Mouse (Mus musculus) cerebellum, adult 18-20 months (tissue): ENCODE measurements around the gene Ssbp4.

Source experiments
- DNase-seq, 2 experiments: peaks; one replicate each; pipeline ENCODE4 v3.0.0; 2021

Ssbp4 gene

DNA sequence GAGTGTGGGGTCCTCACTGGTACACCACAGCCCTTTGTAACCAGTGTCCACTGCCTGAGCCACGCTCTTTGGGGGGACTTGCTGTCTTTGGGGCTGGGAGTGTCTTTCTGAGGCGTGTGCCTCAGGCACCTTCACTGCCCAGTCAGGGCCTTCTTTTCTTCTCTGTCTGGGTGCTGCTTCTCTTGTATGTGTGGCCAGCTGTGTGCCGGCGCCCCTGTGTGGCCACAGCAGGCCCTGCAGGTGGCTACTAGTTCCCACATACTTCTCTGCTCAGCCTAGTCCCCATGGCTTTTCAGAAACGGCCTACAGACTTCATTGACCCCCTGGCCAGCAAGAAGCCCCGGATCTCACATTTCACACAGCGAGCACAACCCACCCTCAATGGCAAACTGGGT is 23.4 kb downstream of the Ssbp4 start:
- peak; percentile 58 to 70 for DNase-seq

DNA sequence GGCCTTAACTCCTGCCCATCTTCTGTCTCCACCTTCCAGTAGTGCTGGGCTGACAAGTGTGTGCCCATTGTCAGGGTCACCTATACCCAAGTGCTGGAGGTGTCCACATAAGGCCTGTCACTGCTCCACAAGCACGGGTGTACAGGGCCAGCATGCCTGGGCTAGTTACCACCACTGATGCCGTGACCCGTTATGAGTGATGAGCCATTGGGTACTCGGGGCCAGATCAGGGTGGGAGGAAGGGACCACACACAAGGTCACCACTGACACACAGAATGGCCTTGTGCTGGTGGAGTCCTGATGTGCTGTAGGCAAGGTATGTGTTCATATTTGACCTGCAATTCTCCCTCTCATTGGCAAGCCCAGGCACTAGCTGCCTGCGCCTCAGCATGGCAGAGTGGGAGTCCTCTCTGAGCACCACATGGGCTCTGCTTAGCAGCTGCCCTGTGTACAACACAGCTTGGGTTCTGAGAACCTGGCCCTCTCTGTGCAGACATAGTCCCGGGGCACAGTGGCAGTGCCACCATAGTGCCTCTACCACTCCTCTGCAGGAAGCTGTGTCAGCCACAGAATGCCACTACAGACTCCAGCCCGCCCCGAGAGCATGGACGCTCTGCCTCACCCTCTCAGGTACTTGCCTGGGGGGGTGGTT is 23.9 kb downstream of the Ssbp4 start:
- DNase-seq = no peak

DNA sequence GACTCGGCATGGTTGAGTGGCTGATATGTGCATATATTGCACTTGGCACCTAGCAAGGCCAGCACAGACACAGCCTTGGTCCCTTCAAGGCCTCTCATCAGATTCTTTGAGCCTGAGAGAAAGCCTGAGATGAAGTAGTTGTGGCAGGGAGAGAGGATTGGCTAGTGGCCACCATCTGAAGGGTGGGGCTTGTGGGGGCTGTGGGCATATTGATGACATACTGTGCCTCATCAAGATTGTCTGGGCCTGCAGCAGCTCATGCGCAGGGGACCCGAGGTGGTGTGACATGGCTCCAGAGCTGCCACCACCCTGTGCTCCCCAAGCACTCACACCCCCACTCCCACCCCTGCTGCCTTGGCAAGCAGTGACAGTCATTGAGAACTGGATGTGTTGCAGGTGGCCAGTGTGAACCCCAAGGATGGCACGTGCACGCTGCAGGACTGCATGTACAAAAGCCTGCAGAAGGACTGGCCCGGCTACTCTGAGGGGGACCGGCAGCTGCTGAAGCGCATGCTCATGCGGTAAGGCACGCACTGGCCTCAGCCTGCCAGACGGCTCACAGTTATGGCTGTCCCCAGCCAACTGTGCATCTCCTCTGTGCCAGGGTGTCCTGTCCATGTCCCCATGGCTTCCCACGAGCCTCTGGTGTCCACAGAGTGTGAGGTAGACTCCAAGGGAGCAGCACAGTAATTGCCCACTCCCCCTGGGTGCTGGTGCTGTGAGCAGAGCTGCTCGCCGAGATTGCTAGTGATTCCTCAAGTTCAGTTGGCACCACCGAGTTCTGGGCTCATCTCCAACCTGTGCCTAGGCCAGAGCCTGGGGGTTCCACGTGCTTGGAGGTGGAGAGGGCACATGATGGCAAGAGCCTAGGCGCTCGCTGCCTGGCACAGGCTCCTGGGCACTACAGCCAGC is 24.9 kb downstream of the Ssbp4 start:
- peak; percentile 78 to 80 for DNase-seq

DNA sequence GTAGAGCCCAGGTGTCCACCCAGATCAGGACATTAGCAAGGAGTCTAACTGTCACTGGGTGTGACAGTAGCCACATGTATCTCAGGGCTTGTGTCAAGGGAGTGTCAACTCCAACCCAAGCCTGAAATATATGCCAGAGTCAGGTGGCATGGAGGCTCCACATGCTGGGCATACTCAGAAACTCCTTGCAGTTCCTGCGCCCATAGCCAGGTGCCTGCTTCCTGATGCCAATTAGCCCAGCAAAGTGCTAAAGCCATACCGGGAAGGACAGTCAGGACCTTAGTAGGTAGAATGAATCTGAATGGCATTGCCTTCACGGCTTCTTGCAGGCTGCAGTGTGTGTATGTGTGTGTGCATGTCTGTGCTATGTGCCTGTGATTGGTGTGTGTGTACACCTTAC is 31.5 kb downstream of the Ssbp4 start:
- no peak for DNase-seq

DNA sequence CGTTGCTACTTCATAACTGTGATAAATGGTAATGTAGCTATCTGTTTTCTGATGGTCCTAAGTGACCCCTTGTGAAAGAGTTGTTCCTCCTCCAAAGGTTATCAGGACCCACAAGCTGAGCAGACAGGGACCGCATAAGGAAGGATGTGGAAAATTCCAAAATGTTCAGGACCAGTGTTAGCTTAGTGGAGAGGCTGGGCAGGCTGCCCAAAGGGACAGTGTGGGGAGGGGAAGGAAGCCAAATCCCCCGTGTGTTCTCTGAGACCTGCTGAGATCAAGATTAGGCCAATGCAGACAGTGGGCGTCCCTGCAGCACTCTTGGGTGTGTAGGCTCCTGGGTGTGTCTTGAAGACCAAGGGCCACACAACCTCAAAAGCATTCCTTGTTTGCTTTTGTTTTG is 33.8 kb downstream of the Ssbp4 start:
- DNase-seq = peak; percentile 68 to 80

DNA sequence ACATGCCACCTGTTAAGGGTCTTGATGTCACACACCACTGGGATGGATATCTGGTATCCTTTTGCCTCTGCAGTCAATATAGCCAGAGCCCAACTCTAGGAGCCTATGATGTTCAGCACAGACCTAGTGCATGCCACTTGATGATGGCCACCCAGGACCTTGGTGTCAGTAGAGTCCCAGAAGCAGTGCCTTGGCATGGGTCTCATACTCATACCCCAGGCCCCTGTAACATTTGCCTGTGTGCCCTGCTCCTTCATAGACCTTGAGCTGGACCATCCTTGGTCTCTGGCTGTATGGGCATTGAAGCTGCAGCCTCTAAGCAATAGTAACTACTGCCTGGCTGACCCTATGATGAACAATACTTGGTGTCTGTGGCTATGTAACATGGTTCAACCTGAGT is 34.4 kb downstream of the Ssbp4 start:
- DNase-seq = no peak

DNA sequence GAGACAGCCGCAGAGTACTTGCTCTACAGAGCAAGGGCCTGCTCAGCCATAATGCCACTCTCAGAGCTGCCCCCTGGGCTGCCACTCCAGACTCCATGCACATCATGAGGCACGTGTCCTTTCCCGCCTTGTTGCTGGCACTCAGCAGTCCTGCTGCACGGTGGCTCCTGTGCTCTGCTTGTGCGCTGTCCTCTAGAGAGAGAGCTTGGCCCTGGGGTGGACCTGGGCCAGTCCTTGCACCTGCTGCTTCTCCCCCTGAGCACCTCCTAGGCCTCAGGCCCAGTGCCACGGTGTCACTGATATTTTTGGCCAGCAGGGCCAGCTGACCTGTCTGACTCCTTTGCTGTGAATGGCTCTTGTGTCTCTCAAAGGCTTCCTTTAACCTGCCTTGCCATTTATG is 37.7 kb downstream of the Ssbp4 start:
- DNase-seq = peak; percentile 69 to 76

DNA sequence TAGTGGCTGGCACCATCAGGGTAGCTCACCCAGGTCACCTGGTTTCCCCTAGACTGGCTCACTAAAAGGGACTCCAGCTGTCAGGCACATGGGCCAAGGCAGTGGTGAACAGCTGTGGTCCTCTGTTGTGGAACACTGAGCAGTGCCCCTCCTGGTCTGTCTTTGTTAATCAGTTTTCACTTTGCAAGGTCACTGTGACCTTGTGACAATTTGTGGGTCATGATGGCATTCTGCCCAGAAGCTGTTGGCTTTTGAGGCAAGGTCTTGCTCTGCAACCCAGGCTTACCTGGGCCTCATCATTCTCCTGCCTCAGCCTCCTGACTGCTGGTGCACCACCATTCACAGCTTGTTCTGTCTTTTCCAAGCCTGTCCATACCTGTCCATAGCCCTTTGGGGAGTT is 38.3 kb downstream of the Ssbp4 start:
- no peak for DNase-seq

DNA sequence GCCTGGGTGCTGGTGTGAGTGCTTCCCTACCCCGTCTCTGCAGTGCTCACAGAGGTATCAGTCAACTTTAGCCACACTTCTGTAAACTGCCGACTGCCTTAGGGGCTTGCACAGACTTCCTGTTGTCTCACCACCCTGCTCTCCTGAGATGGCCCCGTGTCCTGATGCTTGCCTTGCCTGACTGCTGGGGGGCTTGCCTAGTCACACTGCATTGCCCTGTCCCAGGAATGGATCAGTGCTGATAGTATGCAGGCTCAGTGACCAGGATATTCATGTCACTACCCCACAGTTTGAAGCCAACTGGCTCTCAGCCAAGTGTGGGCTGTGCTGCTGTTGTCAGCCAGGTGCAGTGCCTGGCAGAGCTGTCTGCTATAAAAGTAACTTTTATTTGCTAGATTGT is 43.1 kb downstream of the Ssbp4 start:
- no peak for DNase-seq

DNA sequence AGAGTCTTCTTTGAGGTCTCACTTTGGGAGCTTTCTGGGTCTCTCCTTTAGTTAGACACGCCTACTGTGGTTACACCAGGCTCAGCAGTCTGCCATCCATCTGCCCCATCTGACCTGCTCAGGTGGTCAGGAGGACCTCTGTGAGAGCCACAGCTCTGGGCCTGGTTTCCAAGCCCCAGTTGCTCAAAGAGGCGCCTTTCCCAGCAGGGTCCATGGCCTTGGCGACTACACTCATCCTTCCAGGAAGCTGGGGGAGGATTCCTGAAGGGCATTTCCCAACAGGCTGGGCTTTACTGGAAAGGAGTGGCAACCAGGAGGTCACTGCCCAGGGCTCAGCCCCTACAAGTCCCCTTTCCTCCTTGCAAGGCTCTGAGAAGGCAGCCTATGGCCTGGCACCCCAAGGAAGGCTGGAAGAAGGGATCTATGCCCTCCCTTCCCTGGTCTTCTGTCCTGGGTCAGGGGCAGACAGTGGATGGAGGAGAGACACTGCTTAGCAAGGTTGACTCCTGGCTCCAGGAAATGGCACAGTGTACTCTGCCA is 43.9 kb downstream of the Ssbp4 start:
- DNase-seq = no peak

DNA sequence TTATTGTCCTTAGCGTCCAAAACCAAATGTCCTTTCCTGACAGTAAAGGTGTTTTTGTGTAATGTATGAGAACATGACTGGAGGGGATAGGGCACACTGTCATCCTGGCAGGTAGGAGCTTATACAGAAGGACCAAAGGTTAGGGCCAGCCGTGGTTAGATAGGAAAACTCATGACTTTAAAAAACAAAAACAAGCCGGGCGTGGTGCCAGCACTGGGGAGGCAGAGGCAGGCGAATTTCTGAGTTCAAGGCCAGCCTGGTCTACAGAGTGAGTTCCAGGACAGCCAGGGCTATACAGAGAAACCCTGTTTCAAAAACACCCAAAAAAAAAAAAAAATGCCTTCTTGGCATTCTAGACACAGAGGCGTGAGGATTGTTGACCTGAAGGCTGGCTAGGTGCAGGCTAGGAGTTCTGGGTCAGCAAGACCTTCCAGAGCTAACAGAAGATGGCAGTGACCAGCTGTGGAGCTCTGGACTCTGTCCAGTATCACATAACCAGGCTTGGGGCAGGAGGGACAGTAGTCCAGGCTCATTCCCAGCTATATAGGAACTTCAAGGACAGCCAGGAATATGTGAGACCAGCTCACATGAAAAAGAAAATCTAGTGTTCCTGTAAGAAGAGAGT is 44.8 kb downstream of the Ssbp4 start:
- DNase-seq = no peak

DNA sequence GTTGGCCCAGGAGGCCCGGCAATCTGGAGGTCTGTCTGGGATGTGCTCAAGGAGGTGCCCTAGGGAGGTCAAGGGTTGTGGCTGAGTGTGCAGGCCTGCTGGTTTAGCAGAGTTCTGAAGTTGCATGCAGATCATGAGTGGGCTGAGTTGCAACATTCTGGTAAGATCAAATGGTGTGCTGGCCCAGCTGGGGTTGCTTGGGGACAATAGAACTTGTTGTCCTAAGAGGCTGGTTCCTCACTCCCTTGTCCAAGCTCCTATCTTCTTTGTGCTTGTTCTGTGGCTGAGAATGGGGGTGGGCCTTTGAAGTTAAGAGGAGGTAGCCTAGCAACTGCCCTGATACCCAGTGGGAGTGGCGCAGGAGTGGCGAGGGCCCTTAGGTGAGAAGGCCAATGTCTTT is 45.9 kb downstream of the Ssbp4 start:
- no peak for DNase-seq

DNA sequence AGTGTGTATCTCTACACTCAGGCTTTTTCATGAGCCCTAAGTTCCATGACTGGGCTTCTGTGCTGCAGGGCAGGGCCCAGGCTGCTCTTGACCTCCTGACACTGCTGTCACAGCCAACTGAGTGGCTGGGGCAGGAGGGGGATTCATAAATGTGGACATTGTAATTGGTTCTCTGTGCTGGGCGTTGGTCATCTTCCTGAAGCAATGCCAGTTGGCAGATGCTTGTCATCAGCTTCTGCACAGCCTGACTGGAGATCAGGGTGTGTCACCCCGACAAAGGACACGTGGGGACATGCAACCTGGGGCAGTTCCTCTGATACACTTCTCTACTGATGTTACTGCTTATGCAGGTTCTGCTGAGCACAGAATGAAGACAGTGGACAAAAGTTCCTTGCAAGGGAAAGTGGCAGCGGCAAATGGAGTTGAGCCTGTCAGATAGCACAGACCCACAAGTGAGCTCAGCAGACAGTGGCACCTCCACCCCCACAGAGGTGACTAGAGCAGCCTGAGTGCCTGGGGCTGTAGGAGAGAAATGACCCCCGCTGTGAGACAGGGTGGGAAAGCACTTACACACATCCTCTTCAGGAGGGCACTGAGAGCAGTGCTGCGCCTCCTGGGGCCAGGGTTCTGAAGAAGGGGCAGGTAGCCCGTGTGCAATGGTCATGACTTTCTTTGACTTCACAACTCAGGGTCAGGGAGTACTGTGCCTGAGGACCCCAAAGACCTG is 46.7 kb downstream of the Ssbp4 start:
- DNase-seq = no peak

DNA sequence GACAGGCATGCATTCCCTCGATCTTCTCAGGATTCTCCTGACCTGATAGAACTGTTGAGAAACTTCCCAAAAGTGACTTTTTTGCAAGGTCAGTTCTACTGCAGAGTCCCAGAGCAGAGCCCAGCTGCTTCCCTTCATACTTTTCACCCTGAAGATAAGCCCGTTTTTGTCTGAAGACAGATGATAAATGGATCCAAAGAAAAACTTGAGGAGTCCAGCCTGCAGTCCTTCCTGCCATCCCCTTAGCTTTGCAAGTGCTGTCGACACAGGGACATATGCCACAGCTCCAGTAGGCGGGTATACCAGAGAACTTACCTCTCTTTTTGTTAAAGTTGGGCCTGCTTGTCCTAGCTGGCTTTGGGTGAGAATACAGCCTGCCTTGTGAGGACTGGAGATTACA is 47.3 kb downstream of the Ssbp4 start:
- no peak for DNase-seq

DNA sequence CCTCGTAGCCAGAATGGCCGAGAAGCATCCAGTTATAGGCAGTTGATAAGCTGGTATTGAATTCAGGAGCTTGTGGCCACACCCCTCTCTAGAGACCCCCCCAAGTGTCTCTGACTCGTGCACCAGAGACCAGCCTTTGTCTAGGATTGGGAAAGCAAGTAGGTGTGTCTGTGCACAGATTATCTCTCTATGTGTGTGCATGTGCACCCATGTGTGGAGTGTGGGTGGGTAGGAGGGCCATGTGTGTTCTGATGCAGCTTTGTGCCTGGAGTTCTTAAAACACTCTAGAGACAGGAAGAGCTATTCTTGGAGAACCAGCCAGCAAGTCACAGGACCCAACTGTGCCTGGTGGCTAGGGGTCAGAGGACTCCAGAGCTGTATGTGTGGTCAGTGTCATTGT is 48.1 kb downstream of the Ssbp4 start:
- DNase-seq = no peak

DNA sequence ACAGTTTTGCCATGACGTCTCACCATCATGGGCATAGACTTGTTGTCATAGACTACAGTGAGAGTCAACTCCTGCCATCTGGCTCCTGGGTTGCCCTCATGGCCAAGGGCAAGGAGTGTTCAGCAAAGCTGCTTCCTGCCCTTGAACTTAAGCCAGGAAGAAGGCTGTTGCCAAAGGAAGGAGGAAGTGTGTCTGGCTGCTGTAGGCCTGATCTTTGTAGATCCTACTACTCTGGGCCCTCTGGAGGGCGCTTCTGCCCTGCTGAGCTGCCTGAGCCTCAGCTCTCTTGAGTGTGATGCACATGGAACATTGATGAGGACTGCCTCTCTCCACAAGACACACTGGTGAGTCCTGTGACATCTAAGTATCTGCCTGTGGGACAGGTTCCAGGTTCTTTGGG is 48.6 kb downstream of the Ssbp4 start:
- DNase-seq = peak; percentile 57 to 64

DNA sequence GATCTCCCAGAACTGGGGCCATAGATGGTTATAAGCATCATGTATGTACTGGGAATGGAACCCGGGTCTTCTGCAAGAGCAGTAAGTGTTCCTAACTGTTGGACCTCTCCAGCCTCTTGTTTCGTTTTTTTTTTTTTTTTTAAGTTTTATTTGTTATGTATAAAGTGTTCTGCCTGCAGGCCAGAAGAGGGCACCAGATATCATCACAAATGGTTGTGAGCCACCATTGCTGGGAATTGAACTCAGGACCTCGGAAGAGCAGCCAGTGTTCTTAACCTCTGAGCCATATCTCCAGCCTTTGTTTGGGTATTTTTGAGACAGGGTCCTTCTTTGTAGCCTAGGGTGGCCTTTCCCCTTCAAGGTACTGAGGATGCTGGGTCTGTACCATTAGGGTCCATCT is 49.7 kb downstream of the Ssbp4 start:
- no peak for DNase-seq

DNA sequence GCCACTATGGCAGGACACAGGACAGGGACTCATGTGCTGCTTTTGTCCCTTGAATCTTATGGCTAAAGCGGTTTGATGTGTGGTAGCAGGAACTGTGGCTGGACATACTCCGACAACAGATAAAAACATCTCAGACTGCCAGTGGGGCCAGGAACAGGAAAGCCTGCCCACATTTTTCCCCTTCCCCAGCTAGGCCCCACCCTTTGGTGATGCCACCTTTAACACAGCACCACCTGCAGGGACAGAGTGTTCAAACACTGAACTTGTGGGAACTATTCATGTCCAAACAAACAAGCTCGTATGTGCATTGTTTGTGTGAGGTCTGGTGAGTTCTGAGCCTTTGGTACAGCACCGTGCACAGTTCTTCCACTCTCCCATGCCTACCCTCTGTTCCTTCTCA is 50.3 kb downstream of the Ssbp4 start:
- no peak for DNase-seq

DNA sequence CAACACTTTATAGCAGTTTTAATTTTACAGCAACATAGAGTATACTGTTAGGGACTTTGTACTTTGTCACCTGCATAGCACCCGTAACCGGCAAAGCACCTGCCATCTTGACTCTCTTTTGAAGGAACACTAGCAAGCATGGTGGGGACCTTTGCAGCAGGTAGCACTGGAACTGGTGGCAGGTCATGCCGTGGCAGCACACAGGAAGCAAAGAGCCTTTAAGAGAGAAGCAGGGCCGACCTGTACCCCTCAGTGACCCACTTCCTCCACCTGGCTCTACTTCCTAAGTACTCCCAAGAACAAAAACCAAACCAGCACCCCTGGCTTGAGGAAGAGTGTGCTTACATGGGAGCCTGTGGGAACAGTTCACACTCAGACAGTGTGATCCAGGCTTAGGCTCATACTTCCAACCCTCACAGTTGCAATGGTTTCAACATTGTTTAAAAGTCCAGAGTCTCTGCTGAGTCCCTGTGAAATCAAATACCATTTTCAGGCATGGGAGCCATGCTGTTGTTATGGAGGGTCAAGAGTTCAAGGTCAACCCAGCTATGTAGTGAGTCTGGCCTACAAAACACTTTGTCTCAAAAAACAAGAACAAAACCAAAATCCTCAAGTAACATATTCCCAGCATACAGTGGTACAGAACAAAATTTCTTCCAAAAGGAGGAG is 53.5 kb downstream of the Ssbp4 start:
- no peak for DNase-seq

DNA sequence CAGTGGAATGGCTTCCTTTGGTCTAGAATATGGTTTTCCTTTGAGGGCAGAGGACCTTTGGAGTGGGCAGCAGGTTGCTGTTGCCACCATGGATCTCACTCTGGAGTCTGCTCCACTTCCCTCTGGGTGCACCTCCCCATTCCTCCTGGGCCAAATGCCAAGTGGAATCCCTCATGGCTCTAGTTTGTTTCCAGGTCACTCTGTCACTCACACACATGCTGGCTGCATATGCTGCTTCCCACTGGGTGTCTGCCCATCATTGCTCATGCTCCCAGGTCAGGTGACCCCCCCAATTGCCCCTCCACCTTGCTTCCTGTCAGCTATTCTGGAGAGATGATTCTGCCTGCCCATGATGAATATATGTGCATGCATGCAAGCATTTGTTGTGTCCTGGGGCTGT is 54.9 kb downstream of the Ssbp4 start:
- peak; percentile 78 to 84 for DNase-seq

DNA sequence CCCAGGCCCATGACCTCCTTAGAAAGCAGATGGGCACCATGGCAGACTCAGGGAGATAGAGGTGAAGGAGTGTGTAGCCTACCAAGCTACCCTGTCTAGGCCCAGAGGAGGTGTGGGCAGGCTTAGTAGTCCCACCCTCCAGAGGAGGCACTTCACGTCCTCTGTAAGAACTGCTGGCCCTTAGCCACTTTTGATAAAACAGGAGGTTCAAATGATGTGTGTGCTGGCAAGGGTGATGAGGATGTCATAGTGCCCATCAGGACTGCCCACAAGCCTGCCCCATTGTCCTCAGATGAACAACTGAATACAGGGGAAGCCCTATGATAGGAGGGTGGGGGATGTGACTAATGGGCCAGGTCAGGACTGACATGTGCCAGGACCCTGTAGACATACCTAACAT is 55.8 kb downstream of the Ssbp4 start:
- DNase-seq = no peak

DNA sequence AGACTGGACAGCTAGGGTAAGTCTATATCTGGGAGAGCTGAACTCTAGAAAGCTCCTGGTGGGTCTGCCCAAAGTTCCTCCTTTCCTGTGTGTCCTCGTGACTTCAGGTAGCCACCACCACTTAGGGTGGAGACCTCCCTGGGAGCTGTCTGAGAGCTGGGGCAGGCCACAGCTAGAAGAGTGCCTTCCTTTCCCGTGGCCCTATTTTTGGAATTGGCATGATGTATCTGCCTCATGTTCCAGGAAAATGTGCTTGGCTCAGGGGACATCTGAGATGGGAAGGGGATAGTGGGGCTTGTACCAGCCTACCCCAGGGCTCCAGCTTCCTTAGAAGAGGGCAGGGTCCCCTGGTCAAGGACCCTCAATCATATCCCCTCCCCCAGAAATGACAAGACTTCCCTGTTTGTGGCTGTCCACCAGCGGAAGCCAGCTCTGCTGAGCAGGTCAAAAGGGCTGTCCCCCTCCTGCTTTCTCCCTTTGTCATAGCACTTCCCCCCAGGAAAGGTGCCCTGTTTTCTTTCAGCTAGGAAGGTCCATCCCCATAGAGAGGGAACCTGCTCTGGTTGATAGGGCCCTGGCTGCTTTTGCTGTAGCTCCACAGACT is 57.0 kb downstream of the Ssbp4 start:
- no peak for DNase-seq
